Mouse (Mus musculus) heart, postnatal 25 days (tissue): ENCODE results near the gene Cenps. TPM values are rescaled to one million over a fixed set of nuclear protein-coding genes. Genes with fewer than 3 reads are reported as not detected.
"Not testable (repeated sequence)": the region's sequence is repeated elsewhere in the genome, so short reads cannot be mapped to it uniquely, and the experiment has no call there.

Experiments used
- DNase-seq: peaks from one replicate; pipeline ENCODE4 v3.0.0; 2022; ENCODE audit warnings: low spot score
- intact Hi-C: fragments of 180-260 bp; cut with DNase I; formaldehyde crosslinking; loops from one replicate; pipeline ENCODE4 v1.15.1; 2025
- total RNA-seq, 2 experiments: library from RNA; stranded (reverse); gene quantifications; 2 replicates each; pipeline ENCODE4 v1.2.3; 2021

Gene Cenps
- 1 to 10 TPM; 7.8 to 8.9 TPM for total RNA-seq

GRCm38 (mm10) chr4:149136982-149137770 lies at the start of gene Cenps:
TSS of gene Cenps (minus strand) at chr4:149137629.
- DNase-seq: peak; percentile 73
- intact Hi-C loops: loop anchor here (2.0 to 5.0 kb wide), 3 partner anchors 32 to 435 kb away; partner anchors contain the start of gene Dffa

- DNase-seq: no peak
Measured at GRCm38 (mm10) chr4:149182755-149183154, 45.3 kb upstream of the Cenps start.

GRCm38 (mm10) chr4:149182192-149182591 lies 44.8 kb upstream of the Cenps start:
- no peak for DNase-seq
- intact Hi-C loops: loop anchor here (2.0 kb wide), 1 partner anchor 21 kb away; no protein-coding TSS in a partner anchor

More at GRCm38 (mm10) chr4:149182755-149183154, 45.3 kb upstream of the Cenps start:
- intact Hi-C loops: loop anchor here (1.0 to 2.0 kb wide), 2 partner anchors 22 to 38 kb away; no protein-coding TSS in a partner anchor

- DNase-seq: no peak
- intact Hi-C loops: no loop called here
Measured at GRCm38 (mm10) chr4:149179573-149179972, 42.1 kb upstream of the Cenps start.

- intact Hi-C loops: no loop called here
- no peak for DNase-seq
Measured at GRCm38 (mm10) chr4:149179160-149179559, 41.7 kb upstream of the Cenps start.

GRCm38 (mm10) chr4:149178328-149178727 lies 40.9 kb upstream of the Cenps start:
- no peak for DNase-seq
- intact Hi-C loops: no loop called here

- intact Hi-C loops: no loop called here
- no peak for DNase-seq
Measured at GRCm38 (mm10) chr4:149177046-149177445, 39.6 kb upstream of the Cenps start.

- DNase-seq: no peak
- intact Hi-C loops: no loop called here
Measured at GRCm38 (mm10) chr4:149176645-149177044, 39.2 kb upstream of the Cenps start.

- intact Hi-C loops: no loop called here
- DNase-seq: no peak
Measured at GRCm38 (mm10) chr4:149173661-149174060, 36.2 kb upstream of the Cenps start.

GRCm38 (mm10) chr4:149172666-149173065 lies 35.2 kb upstream of the Cenps start:
- DNase-seq: peak; percentile 40
- intact Hi-C loops: no loop called here

- intact Hi-C loops: no loop called here
- DNase-seq: peak; percentile 47
Measured at GRCm38 (mm10) chr4:149172083-149172482, 34.7 kb upstream of the Cenps start.

GRCm38 (mm10) chr4:149171581-149171981 lies 34.2 kb upstream of the Cenps start:
- DNase-seq: peak; percentile 27

GRCm38 (mm10) chr4:149170394-149170931 lies 33.0 kb upstream of the Cenps start:
- DNase-seq: no peak
- intact Hi-C loops: no loop called here

More at GRCm38 (mm10) chr4:149171581-149171981, 34.2 kb upstream of the Cenps start:
- intact Hi-C loops: no loop called here

- DNase-seq, intact Hi-C loops: not testable (repeated sequence)
Measured at GRCm38 (mm10) chr4:149169926-149170325, 32.5 kb upstream of the Cenps start.

GRCm38 (mm10) chr4:149168016-149168415 lies 30.6 kb upstream of the Cenps start:
- intact Hi-C loops: no loop called here
- no peak for DNase-seq

GRCm38 (mm10) chr4:149166957-149167611 lies 29.7 kb upstream of the Cenps start:
- DNase-seq: no peak
- intact Hi-C loops: no loop called here

GRCm38 (mm10) chr4:149166215-149166946 lies 29.0 kb upstream of the Cenps start, which contains the start of gene Pgd:
TSS of gene Pgd (minus strand) at chr4:149166771.
- DNase-seq: peak; percentile 96
- intact Hi-C loops: no loop called here

GRCm38 (mm10) chr4:149164150-149164549 lies 26.7 kb upstream of the Cenps start:
- no peak for DNase-seq
- intact Hi-C loops: no loop called here

GRCm38 (mm10) chr4:149163196-149163595 lies 25.8 kb upstream of the Cenps start:
- DNase-seq: no peak
- intact Hi-C loops: no loop called here

GRCm38 (mm10) chr4:149161166-149161565 lies 23.7 kb upstream of the Cenps start:
- intact Hi-C loops: loop anchor here (2.0 kb wide), 1 partner anchor 22 kb away; no protein-coding TSS in a partner anchor
- DNase-seq: no peak
